Mouse (Mus musculus): ENCODE results near the gene Zgpat.

GRCm38 (mm10) chr2:181370001-181370400 is 5.3 kb downstream of the Zgpat start:
- no peak for TF ChIP-seq CTCF (IDR thresholded peaks at IDR 0.05; ENCODE audit: extremely low read depth, insufficient read length, insufficient replicate concordance, low read depth, low read length)
- TF ChIP-seq POLR2A (IDR thresholded peaks at IDR 0.05; ENCODE audit: low read depth, low read length): no peak

Data from small intestine, adult 2 months (tissue).